Mouse (Mus musculus): ENCODE results near the gene Setd1b. TPM values are rescaled to one million over a fixed set of nuclear protein-coding genes. Genes with fewer than 3 reads are reported as not detected.
A peak's percentile ranks its signal among the peaks of the same experiment; 100 is the strongest.

Gene Setd1b
- polyA plus RNA-seq (2015; fragmentation: Nextera tagmentation; extraction: Ambion mirVana), result 11.5 and 13.1 TPM in 2 replicates

GRCm38 (mm10) chr5:123142161-123143157, at the start of gene Setd1b:
TSS of gene Setd1b (plus strand) at chr5:123142193.
- Histone ChIP-seq H3K4me3 (peak within 1 kb of the TSS; percentile 95), H3K27ac (replicated peaks) (peak within 1 kb of the TSS; percentile 100), H3K4me2 (peak within 1 kb of the TSS; percentile 100), H3K27me3 (no peaks in the 10 kb centered on the region), H3K9ac (peak within 1 kb of the TSS; percentile 100), H3K36me3 (peaks cover 21% of the 10 kb centered on the region), H3K9me3 (no peaks in the 10 kb centered on the region), H3K4me1 (replicated peaks) (peaks cover 53% of the 10 kb centered on the region)
- peak; percentile 34; the same call in 1 of the 2 replicates for ATAC-seq (ENCODE audit: low read depth)
- WGBS, result under 1% methylated on average over 48 of the region's 103 CpGs

- Histone ChIP-seq H3K27me3 (no peaks in the 10 kb centered on the region), H3K36me3 (0 out of 2 replicates have a peak, but pooled peaks cover 3% of the 10 kb centered on the region), H3K4me1 (replicated peaks) (peaks cover 20% of the 10 kb centered on the region), H3K4me2 (no peak overlapping the region), H3K9me3 (no peaks in the 10 kb centered on the region), H3K27ac (replicated peaks) (peak overlapping the region; percentile 23; the same call in 1 of the 2 replicates), H3K4me3 (no peak overlapping the region), H3K9ac (no peak overlapping the region)
- ATAC-seq (ENCODE audit: low read depth), result no peak
- WGBS, result 72% methylated on average over 14 of the region's 14 CpGs
Observed at GRCm38 (mm10) chr5:123093077-123093633, 48.8 kb upstream of the Setd1b start.

- Histone ChIP-seq H3K9ac (no peak overlapping the region), H3K4me2 (peak overlapping the region; percentile 30; the same call in 1 of the 2 replicates), H3K4me1 (replicated peaks) (peaks cover 20% of the 10 kb centered on the region), H3K36me3 (0 out of 2 replicates have a peak, but pooled peaks cover 2% of the 10 kb centered on the region), H3K9me3 (no peaks in the 10 kb centered on the region), H3K4me3 (no peak overlapping the region), H3K27me3 (no peaks in the 10 kb centered on the region), H3K27ac (replicated peaks) (0 out of 2 replicates have a peak overlapping the region, but pooled peaks have one; percentile 14)
- peak; percentile 63 for ATAC-seq (ENCODE audit: low read depth)
- WGBS, result 66% methylated on average over 25 of the region's 25 CpGs
Observed at GRCm38 (mm10) chr5:123094238-123094991, 47.6 kb upstream of the Setd1b start.

GRCm38 (mm10) chr5:123096299-123096698, 45.7 kb upstream of the Setd1b start:
- WGBS, result 93% methylated on average over 8 of the region's 8 CpGs
- peaks cover 12% of the 10 kb centered on the region; the same call in 1 of the 2 replicates for H3K36me3 ChIP-seq

GRCm38 (mm10) chr5:123098487-123098886, 43.5 kb upstream of the Setd1b start:
- Histone ChIP-seq H3K27ac (replicated peaks) (no peak overlapping the region), H3K4me3 (no peak overlapping the region), H3K9ac (no peak overlapping the region), H3K4me1 (replicated peaks) (peaks cover 19% of the 10 kb centered on the region), H3K36me3 (peaks cover 12% of the 10 kb centered on the region; the same call in 1 of the 2 replicates), H3K9me3 (no peaks in the 10 kb centered on the region), H3K27me3 (no peaks in the 10 kb centered on the region), H3K4me2 (no peak overlapping the region)
- no peak for ATAC-seq (ENCODE audit: low read depth)
- 80% methylated on average over 2 of the region's 2 CpGs for WGBS

More at GRCm38 (mm10) chr5:123096299-123096698, 45.7 kb upstream of the Setd1b start:
- Histone ChIP-seq H3K27ac (replicated peaks) (no peak overlapping the region), H3K4me1 (replicated peaks) (peaks cover 20% of the 10 kb centered on the region), H3K9me3 (no peaks in the 10 kb centered on the region), H3K4me3 (no peak overlapping the region), H3K9ac (no peak overlapping the region), H3K4me2 (no peak overlapping the region), H3K27me3 (no peaks in the 10 kb centered on the region)
- no peak for ATAC-seq (ENCODE audit: low read depth)

GRCm38 (mm10) chr5:123102376-123102775, 39.6 kb upstream of the Setd1b start:
- H3K4me2 ChIP-seq, result no peak overlapping the region
- WGBS, result 58% methylated on average over 7 of the region's 7 CpGs
- no peaks in the 10 kb centered on the region for H3K9me3 ChIP-seq
- 0 out of 2 replicates have a peak overlapping the region, but pooled peaks have one; percentile 5 for H3K27ac ChIP-seq (replicated peaks)
- peaks cover 12% of the 10 kb centered on the region for H3K36me3 ChIP-seq
- H3K4me1 ChIP-seq (replicated peaks), result peaks cover 4% of the 10 kb centered on the region
- H3K4me3 ChIP-seq, result no peak overlapping the region
- H3K27me3 ChIP-seq, result no peaks in the 10 kb centered on the region
- ATAC-seq (ENCODE audit: low read depth), result no peak
- H3K9ac ChIP-seq, result no peak overlapping the region

- no peak overlapping the region for H3K27ac ChIP-seq (replicated peaks)
- 78% methylated on average over 8 of the region's 8 CpGs for WGBS
Observed at GRCm38 (mm10) chr5:123103556-123103955, 38.4 kb upstream of the Setd1b start.

GRCm38 (mm10) chr5:123104769-123105168, 37.2 kb upstream of the Setd1b start:
- 89% methylated on average over 6 of the region's 6 CpGs for WGBS
- Histone ChIP-seq H3K4me1 (replicated peaks) (peaks cover 14% of the 10 kb centered on the region), H3K9me3 (no peaks in the 10 kb centered on the region), H3K27ac (replicated peaks) (no peak overlapping the region), H3K9ac (no peak overlapping the region), H3K27me3 (no peaks in the 10 kb centered on the region), H3K4me2 (no peak overlapping the region), H3K4me3 (no peak overlapping the region), H3K36me3 (peaks cover 6% of the 10 kb centered on the region)
- ATAC-seq (ENCODE audit: low read depth), result no peak

More at GRCm38 (mm10) chr5:123103556-123103955, 38.4 kb upstream of the Setd1b start:
- Histone ChIP-seq H3K9ac (no peak overlapping the region), H3K4me2 (no peak overlapping the region), H3K9me3 (no peaks in the 10 kb centered on the region), H3K27me3 (no peaks in the 10 kb centered on the region), H3K4me1 (replicated peaks) (peaks cover 4% of the 10 kb centered on the region), H3K36me3 (peaks cover 12% of the 10 kb centered on the region), H3K4me3 (no peak overlapping the region)
- no peak for ATAC-seq (ENCODE audit: low read depth)

GRCm38 (mm10) chr5:123109452-123110203, 32.4 kb upstream of the Setd1b start:
- Histone ChIP-seq H3K9ac (0 out of 2 replicates have a peak overlapping the region, but pooled peaks have one; percentile 34), H3K4me3 (no peak overlapping the region)

GRCm38 (mm10) chr5:123110296-123110721, 31.7 kb upstream of the Setd1b start:
- H3K4me1 ChIP-seq (replicated peaks), result peaks cover 23% of the 10 kb centered on the region
- peak overlapping the region; percentile 47; the same call in 1 of the 2 replicates for H3K9ac ChIP-seq
- no peaks in the 10 kb centered on the region for H3K9me3 ChIP-seq
- no peak overlapping the region for H3K4me3 ChIP-seq
- H3K27ac ChIP-seq (replicated peaks), result peak overlapping the region; percentile 84
- H3K4me2 ChIP-seq, result peak overlapping the region; percentile 44
- peak; percentile 60 for ATAC-seq (ENCODE audit: low read depth)
- H3K36me3 ChIP-seq, result no peaks in the 10 kb centered on the region; the same call in 1 of the 2 replicates
- no peaks in the 10 kb centered on the region for H3K27me3 ChIP-seq
- WGBS, result 27% methylated on average over 13 of the region's 13 CpGs

More at GRCm38 (mm10) chr5:123109452-123110203, 32.4 kb upstream of the Setd1b start:
- no peaks in the 10 kb centered on the region for H3K9me3 ChIP-seq
- peak overlapping the region; percentile 84 for H3K27ac ChIP-seq (replicated peaks)
- ATAC-seq (ENCODE audit: low read depth), result peak; percentile 67; the same call in 1 of the 2 replicates
- peaks cover 23% of the 10 kb centered on the region for H3K4me1 ChIP-seq (replicated peaks)
- H3K36me3 ChIP-seq, result no peaks in the 10 kb centered on the region; the same call in 1 of the 2 replicates
- WGBS, result 28% methylated on average over 13 of the region's 13 CpGs
- H3K27me3 ChIP-seq, result no peaks in the 10 kb centered on the region
- peak overlapping the region; percentile 44 for H3K4me2 ChIP-seq

Data from neural tube, embryonic 13.5 days (tissue).